Mouse (Mus musculus): Measurements from ENCODE around the gene Tomm6.

Gene Tomm6

GRCm38 (mm10) chr17:47648966-47649365 is 39.2 kb downstream of the Tomm6 start:
- no peak for DNase-seq

GRCm38 (mm10) chr17:47646683-47647082 is 41.5 kb downstream of the Tomm6 start:
- peak; percentile 84 to 92 for DNase-seq

DNA sequence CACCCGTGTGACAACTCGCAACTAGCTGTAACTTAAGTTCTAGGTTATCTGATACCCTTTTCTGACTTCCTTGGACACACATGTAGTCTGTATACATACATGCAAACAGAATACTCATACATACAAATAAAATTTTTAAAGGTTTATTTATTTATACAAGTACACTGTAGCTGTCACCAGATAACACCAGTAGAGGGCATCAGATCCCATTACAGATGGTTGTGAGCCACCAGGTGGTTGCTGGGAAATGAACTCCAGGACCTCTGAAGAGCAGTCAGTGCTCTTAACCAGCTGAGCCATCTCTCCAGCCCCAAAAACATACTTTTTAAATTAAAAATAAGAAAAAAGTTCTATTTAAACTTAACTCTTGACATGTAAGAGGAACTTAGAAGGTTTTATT is 45.2 kb downstream of the Tomm6 start:
- peak in 1 of 2 experiments; percentile 19 for DNase-seq

All from kidney, postnatal 25 days (tissue).